Mouse (Mus musculus): ENCODE data around the gene Sh3bp1. TPM values are rescaled to one million over a fixed set of nuclear protein-coding genes. Genes with fewer than 3 reads are reported as not detected.

The Sh3bp1 gene
- total RNA-seq, 2 experiments from 2014 or later, result 35.0 to 37.7 TPM

DNA sequence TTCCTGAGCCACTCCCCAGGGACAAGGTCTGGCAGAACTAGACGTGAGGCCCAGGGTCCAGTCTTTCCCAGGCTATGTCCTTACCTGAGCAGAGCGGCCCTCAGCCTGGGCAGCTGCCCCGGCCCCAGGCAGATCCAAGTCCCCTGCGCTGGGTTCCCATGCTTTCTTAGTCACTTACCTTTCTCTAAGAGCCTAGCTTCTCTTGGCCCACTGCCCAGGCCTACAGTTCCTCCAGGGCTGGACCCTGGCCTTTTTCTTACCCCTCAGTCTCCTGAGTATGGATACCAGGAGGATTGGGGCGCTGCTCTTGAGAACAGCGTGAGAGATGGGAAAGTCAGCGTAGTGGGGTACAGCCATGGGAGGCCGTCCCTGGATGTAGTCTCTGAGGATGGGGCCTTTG, 19.1 kb upstream of the Sh3bp1 start:
- intact Hi-C loops (cut with DNase I), result no loop called here
- TF ChIP-seq CTCF (IDR thresholded peaks at IDR 0.05), result no peak
- no peak overlapping the region for H3K4me3 ChIP-seq
- no peak for DNase-seq (ENCODE audit: extremely low spot score in 1 of 2, low spot score in 2 of 2)
- no peak overlapping the region for H3K27ac ChIP-seq

DNA sequence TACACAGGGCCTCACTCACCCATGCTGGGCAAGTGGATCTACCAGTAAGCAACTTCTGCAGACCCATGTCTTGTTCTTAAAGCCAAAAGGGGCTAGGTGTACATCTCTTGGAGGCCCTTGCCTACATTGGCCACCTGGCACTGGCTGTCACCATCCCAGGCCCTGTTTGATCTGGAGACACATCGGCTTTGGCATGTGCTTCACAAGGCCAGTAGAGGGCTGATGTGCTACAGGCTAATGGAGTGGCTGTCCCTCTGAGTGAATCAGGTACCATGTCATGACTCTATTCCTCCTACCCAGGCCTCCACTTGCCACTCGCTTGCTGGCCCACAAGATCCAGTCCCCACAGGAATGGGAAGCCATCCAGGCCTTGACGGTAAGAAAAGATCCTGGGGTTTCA, 17.7 kb upstream of the Sh3bp1 start:
- DNase-seq (ENCODE audit: extremely low spot score in 1 of 2, low spot score in 2 of 2), result no peak
- TF ChIP-seq CTCF (IDR thresholded peaks at IDR 0.05), result no peak
- intact Hi-C loops (cut with DNase I), result no loop called here
- Histone ChIP-seq H3K4me3 (no peak overlapping the region), H3K27ac (no peak overlapping the region)

DNA sequence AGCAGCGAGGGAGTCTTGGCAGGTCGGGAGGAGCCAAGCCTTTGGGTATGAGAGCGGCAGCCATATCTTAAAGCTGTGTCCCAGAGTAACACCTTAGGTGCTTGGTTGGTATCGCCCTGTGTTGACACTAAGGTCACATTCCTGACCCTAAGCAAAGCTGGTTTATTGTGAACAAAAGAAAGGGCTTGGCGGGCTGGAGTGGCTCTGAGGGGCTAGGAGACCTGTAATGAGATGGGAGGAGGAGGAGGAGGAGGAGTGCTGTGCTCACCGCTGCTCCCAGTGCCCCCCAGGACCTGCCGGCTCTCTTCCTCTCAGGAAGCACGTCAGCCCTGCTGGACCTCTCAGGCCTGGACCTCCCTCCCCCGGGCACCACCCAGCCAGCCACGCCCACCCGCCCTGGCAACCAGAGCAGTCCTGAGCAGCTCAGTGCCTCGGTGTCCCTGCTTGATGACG, 10.1 kb upstream of the Sh3bp1 start:
- intact Hi-C loops (cut with DNase I), result no loop called here
- no peak overlapping the region for H3K27ac ChIP-seq
- H3K4me3 ChIP-seq, result no peak overlapping the region
- DNase-seq (ENCODE audit: extremely low spot score in 1 of 2, low spot score in 2 of 2), result no peak
- no peak for TF ChIP-seq CTCF (IDR thresholded peaks at IDR 0.05)

DNA sequence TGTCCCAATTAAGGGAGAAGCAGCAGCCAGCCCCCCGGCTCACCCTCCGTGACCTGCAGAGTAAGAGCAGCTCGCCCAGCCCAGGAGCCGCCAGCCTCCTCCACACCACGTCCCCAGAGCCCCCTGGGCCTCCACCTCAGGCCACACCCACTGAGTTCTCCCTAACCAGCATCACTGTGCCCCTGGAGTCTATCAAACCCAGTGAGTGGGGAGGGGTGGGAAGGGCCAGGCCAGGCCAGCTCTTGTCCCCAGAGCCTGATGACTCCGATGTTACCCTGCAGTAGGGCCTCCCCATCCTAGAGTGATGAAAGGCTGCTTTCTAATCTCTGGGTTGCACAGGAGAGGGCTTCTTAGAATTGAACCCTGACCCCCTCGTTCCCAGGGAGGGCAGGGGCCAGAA, 7.1 kb upstream of the Sh3bp1 start:
- intact Hi-C loops (cut with DNase I), result no loop called here

DNA sequence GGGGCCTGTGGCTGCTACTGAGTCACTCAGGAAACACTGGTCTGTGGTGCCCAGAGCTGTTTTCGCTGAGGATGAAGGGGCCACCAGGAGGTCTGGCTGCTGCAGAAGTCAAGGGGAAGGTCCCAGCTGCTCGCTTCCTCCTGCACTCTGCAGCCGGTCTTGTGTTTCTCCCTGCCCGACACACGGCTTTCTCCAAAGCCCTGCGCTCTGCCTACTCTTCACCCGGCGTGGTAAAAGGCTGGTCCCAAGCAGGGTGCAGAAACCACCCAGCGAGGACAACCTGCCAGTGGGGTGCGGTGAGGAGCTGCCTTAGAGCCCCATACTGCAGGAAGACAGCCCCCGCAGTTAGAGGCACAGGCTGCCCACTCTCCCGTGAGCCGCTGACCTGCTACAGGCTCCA, 4.8 kb upstream of the Sh3bp1 start:
- DNase-seq (ENCODE audit: extremely low spot score in 1 of 2, low spot score in 2 of 2), result no peak
- no peak for TF ChIP-seq CTCF (IDR thresholded peaks at IDR 0.05)
- intact Hi-C loops (cut with DNase I), result no loop called here
- 0 out of 2 replicates have a peak overlapping the region, but pooled peaks have one; percentile 15 for H3K27ac ChIP-seq
- no peak overlapping the region for H3K4me3 ChIP-seq

More for the DNA sequence above, 7.1 kb upstream of the Sh3bp1 start:
- TF ChIP-seq CTCF (IDR thresholded peaks at IDR 0.05), result no peak
- no peak overlapping the region for H3K4me3 ChIP-seq
- DNase-seq (ENCODE audit: extremely low spot score in 1 of 2, low spot score in 2 of 2), result no peak
- no peak overlapping the region for H3K27ac ChIP-seq

DNA sequence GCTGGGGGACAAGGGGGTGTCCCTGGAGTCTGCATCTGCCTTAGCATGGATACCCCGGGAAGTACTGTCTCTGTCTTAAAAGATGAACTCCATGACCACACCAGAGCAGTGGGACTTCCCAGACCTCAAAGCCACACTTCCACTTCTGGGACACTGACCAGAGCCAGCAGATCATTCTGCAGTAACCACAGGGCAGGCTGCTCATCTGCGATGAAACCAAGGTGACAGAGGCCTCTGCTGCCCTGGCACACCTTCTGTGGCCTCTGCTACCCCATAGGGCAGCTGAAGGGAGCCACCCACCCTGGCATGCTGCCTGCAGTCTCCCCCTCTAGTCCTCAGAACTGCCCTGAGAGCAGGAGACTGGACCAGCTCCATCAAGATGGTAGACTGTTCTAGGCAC, 3.8 kb upstream of the Sh3bp1 start:
- no peak for TF ChIP-seq CTCF (IDR thresholded peaks at IDR 0.05)
- intact Hi-C loops (cut with DNase I), result no loop called here
- Histone ChIP-seq H3K27ac (no peak overlapping the region), H3K4me3 (no peak overlapping the region)
- no peak for DNase-seq (ENCODE audit: extremely low spot score in 1 of 2, low spot score in 2 of 2)

DNA sequence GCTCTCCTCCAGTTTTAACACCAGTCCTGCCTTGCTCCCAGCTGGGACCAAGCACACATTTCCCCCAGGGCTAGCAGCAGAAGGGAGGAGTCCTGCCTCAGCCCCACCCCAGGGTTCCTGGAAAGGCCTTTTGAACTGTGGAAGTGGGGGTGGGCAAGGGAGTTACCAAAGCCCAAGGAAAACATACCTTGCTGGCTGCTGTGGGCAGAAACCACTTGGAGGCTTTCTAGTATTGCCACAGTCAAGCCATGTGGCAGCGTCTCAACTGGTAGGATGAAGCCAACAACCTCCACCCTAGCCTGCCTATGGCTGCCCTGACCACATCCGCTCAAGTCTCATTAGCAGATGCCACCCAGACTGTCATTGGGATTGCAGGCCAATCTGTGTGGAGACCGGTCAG, 3.4 kb upstream of the Sh3bp1 start:
- intact Hi-C loops (cut with DNase I), result no loop called here
- DNase-seq (ENCODE audit: extremely low spot score in 1 of 2, low spot score in 2 of 2), result no peak

DNA sequence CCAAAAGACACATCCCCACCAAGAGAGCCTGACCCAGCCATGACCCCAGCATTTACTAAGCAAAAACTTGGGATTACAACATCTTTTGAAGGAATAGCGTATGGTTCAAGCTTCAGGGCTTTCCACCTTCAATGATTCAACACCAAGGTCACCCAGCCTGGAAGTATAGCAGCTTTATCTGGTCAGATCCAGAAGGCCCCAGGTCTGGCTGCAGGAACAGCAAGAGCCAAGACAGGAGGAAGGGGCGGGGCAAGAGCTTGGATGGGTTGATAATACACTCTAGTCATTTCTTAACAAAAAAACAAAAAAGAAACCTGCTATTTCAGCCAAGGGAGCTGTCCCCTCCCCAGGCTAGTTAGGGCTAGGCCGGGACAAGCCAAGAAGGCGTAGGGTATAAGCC, 2.1 kb upstream of the Sh3bp1 start:
- H3K4me3 ChIP-seq, result no peak overlapping the region
- TF ChIP-seq CTCF (IDR thresholded peaks at IDR 0.05), result no peak
- H3K27ac ChIP-seq, result no peak overlapping the region
- no peak for DNase-seq (ENCODE audit: extremely low spot score in 1 of 2, low spot score in 2 of 2)
- intact Hi-C loops (cut with DNase I), result no loop called here

More for the DNA sequence above, 3.4 kb upstream of the Sh3bp1 start:
- H3K27ac ChIP-seq, result no peak overlapping the region
- H3K4me3 ChIP-seq, result no peak overlapping the region
- TF ChIP-seq CTCF (IDR thresholded peaks at IDR 0.05), result no peak

DNA sequence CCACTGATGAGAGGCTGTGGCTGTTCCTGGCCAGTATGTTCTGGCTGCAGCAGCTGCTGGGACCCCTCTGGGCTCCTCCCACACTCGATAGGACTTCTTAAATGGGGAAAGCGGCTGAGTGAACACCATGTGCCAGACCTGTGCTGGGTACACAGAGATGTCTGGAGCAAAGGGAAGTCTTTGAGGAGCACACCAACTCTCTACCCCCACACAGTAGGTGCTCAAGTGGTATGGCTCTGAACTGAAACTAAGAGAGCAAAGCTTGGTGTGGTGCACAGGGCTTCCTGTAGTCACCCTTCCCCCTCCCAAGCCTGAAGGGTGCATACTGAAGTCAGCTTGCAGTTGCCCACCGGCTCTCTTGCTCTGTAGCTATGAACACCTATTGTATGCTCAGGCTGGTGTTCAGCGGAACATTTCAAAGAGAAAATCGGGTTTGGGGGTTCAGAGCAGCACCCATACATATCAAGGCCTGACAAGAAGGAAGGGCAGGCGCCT, 1.0 kb upstream of the Sh3bp1 start:
- no peak for DNase-seq (ENCODE audit: extremely low spot score in 1 of 2, low spot score in 2 of 2)
- no peak for TF ChIP-seq CTCF (IDR thresholded peaks at IDR 0.05)
- intact Hi-C loops (cut with DNase I), result no loop called here
- H3K27ac ChIP-seq, result no peak overlapping the region
- H3K4me3 ChIP-seq, result no peak overlapping the region

DNA sequence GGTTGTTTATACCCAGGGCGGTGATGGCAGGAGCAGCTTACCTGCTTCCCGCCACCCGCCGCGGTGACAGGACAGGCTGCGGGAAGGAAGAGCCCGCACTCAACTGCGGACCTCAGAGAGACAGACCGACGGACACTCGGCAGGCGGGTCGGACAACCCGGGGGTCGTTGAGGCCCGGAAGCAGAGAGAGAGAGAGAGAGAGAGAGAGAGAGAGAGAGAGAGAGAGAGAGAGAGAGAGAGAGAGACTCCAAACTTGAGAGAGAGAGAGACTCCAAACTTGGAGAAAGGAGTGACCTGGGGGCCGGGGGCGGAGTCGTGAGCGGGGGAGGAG, 194 bp upstream of the Sh3bp1 start, which contains the start of gene Gm49510:
Gene Gm49510, plus strand, starts transcription at position 259 of the 331 bp plus-strand sequence.
- no peak for DNase-seq (ENCODE audit: extremely low spot score in 1 of 2, low spot score in 2 of 2)
- intact Hi-C loops (cut with DNase I), result no loop called here
- TF ChIP-seq CTCF (IDR thresholded peaks at IDR 0.05), result no peak
- H3K27ac ChIP-seq, result peak within 1 kb of the TSS; percentile 91
- peak within 1 kb of the TSS; percentile 64 for H3K4me3 ChIP-seq

DNA sequence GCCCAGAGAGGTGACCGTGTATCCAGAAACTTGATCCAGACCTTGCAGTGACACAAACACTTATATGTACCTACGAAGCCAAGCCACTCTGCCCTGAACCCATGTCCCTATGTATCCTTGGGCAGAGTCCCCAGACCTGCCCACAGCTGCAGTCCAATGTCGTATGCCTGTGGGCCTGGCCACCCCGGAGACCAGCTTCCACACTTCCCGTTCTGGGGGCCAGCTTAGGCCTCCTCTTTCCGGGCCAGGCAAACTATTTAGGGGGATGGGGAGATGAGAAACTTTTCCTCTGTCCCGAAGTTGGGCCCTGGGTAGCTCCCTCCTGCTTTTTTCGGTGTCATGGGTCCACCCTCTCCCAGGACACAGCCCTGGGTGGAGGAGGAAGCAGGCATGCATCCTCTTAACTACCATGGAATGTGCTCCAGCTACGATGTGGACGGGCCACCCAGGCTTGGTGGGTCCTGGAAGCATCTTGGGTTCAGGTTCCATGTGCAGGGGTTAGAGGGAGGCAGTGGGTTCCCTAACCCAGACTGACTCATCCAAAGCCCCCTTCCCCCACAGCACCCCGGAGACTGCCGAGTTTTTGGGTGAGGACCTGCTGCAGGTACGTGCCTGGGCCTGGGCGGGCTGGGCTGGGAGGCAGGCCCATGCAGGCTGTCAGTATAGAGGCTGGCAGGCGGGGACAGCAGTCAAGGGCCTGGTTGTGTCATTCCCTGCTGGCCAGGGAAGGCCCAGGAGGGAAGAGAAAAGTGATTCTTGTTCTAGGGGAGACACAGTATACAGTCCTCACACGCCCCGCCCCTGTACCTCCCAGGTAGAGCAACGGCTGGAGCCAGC, 1.2 kb downstream of the Sh3bp1 start:
- DNase-seq (ENCODE audit: extremely low spot score in 1 of 2, low spot score in 2 of 2), result no peak

DNA sequence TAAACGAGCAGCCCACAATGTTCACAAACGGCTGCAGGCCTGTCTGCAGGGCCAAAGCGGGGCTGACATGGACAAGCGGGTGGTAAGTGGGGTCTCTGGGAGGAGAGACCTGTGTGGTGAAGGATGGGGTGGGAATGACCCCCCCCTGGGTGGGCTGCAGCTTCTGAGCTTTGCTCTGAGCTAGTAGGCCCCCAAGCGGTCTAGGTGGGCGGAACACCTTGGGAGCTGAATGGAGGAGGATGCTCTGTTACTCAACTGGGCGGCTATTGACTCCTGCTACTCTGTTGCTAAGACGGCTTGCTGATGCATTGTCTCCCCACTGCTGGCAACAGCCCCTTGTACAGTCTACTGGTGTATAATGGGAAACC, 1.8 kb downstream of the Sh3bp1 start:
- intact Hi-C loops (cut with DNase I), result no loop called here
- DNase-seq (ENCODE audit: extremely low spot score in 1 of 2, low spot score in 2 of 2), result no peak
- Histone ChIP-seq H3K27ac (no peak overlapping the region), H3K4me3 (no peak overlapping the region)
- no peak; the same call in 1 of the 2 replicates for TF ChIP-seq CTCF (IDR thresholded peaks at IDR 0.05)

More for the DNA sequence above, 1.2 kb downstream of the Sh3bp1 start:
- intact Hi-C loops (cut with DNase I), result no loop called here
- Histone ChIP-seq H3K27ac (peak overlapping the region; percentile 91; the same call in 1 of the 2 replicates), H3K4me3 (peak overlapping the region; percentile 64)
- no peak for TF ChIP-seq CTCF (IDR thresholded peaks at IDR 0.05)

DNA sequence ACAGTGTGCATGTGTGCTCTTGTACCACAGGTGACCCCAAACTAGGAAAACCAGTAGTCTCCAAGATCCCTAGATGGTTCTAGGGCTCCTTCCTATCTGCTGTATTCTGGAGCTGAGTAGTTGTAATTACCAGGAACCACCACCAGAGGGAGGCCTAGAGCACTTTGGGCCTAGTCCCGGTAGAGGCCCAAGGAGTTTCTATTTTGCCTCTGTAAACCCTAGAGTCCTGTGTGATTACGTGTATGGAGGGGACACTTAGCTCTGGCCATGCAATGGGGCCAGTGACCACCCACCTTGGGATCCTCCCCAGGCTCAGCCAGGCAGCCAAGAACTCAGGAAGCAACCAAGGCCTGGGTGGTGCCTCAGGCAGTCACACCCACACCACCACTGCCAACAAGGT, 3.7 kb downstream of the Sh3bp1 start:
- intact Hi-C loops (cut with DNase I), result no loop called here
- DNase-seq (ENCODE audit: extremely low spot score in 1 of 2, low spot score in 2 of 2), result peak; percentile 78 to 87
- peak overlapping the region; percentile 21; the same call in 1 of the 2 replicates for H3K4me3 ChIP-seq
- peak; percentile 95 for TF ChIP-seq CTCF (IDR thresholded peaks at IDR 0.05)
- no peak overlapping the region for H3K27ac ChIP-seq
